Mouse (Mus musculus) skeletal muscle tissue, adult 2 months (tissue): ENCODE data around the gene Pes1.
"Not testable (repeated sequence)": the region's sequence is repeated elsewhere in the genome, so short reads cannot be mapped to it uniquely, and the experiment has no call there.

Source experiments
- DNase-seq: peaks from one replicate; pipeline ENCODE4 v3.0.0-alpha.2; 2012; ENCODE audit warnings: low read depth, low spot score

Pes1 gene

DNA sequence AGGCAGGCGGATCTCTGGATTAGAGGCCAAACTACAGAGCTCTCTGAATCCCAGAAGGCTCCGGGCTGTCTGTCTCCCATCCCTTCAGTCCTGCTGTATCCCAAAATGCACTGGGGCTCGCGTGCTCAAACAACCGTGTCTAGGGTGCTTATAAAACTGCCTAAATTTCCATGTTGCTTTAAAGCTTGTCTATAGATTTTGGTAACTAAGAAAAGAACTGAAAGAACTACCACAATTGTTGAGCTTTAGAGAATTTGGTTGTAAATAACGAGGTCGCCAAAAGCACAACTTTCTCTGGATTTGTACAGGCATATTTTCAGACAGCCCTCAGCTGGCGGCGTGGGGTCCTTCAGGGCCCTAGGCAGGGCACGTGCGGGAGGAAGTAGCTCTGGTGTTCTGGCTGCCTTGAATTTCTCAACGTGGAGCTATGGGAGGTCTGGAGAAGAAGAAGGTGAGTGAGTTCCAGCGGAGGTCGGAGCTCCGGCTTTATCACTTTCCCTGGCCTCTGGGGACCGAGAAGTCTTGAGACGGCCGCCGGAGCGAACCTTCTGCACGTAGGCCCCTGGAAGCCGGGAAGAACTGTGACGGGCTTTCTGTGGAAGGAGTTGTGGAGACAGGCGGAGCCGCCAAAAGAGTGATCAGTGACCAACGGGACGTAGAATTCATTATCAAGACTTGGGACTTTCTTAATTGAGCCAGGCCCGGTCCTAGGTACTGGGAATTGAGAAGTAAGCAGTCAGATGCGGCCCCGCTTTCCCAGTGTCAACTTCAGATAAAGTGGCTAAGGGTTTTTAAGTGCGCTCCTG lies at the start of gene Pes1:
Gene Pes1, plus strand, starts transcription at position 366 of the 806 bp plus-strand sequence.
- peak; percentile 86 for DNase-seq

- peak; percentile 70 for DNase-seq
These were observed 49.5 kb upstream of the Pes1 start, which contains the start of gene Slc35e4 for GRCm38 (mm10) chr11:3914109-3914840. Gene Slc35e4, minus strand, starts transcription at chr11:3914664.

DNA sequence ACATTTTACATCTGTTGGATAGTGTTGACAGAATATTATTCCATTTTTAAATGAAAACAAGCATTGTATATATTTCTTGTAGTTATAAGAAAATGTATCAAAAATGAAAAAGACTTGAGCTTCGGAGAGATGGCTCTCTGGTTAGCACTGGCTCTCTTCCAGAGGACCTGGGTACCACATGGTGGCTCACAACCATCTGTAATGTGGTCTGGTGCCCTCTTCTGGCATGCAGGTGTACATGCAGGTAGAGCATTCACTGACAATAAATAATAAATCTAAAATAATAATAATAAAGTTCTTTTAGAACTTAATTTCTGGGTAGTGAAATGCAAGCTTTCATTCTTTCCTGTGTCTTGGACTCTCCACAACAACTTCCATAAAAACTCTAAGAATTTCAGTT lies 45.0 kb upstream of the Pes1 start:
- DNase-seq: no peak

- DNase-seq: no peak
These were observed 43.3 kb upstream of the Pes1 start for GRCm38 (mm10) chr11:3920476-3920875.

DNA sequence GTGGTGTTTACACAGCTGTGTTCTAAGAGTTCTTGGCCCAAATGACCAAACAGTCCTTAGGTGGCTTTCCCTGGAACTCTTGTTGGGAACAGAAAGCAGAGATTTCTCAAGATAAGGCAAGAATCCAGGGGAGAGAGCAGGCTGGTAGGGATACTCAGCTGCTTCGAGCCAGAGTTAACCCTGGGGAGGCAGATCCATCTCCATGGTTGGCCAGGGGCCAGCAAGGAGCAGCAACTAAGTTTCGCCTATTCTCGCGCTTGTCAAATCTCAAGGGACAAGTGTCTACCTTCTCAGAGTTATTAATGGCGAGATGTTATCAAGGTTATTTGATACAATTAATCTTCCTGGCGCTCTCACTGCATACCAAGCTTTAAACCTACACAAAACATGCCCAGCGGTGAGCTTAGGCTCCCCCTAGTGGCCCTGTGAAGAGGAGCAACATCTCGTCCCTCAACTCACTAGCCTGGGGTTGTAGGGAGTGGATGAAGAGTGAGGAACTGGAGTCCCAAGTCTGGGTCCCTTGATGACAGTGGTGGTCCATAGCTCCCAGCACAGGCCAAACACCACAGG lies 42.4 kb upstream of the Pes1 start:
- no peak for DNase-seq

- DNase-seq: no peak
These were observed 41.7 kb upstream of the Pes1 start for GRCm38 (mm10) chr11:3922115-3922514.

- no peak for DNase-seq
These were observed 41.0 kb upstream of the Pes1 start for GRCm38 (mm10) chr11:3922731-3923130.

DNA sequence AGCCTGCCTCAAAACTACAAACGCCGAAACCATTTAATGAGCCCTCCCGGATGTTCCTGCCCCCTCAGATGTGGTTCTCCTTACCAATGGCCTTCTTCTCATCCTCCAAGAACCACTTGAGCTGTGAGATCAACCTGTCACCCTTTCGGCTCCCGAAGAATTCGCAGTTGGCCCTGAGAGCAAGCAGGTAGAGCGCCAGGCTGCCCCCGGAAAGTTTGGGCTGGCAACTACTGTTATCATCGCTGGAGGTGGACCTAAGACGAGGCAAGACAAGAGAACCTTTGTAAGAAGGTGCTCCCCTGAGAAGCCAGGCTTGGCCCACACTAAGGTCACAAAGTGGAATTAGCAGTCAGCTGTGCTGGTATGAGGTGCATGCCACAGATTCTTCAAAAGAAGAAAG lies 37.9 kb upstream of the Pes1 start:
- no peak for DNase-seq

DNA sequence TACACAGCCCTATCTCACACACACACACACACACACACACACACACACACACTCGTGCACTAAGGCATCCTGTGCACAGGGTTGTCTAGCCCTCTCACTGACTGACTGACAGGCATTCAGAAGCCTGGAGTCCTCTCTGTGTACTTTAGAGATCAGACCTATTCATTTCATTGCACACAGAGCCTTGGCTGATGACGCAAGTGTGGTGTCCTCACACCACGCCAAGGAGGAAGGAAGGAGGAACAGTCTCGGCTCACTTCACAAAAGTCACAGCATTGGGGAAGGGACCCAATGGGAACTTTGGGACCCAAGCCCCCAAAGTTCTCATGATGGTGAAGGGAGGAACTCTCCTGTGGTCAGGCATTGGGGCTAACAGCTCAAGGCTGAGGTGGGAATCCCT lies 33.8 kb upstream of the Pes1 start:
- DNase-seq: no peak

DNA sequence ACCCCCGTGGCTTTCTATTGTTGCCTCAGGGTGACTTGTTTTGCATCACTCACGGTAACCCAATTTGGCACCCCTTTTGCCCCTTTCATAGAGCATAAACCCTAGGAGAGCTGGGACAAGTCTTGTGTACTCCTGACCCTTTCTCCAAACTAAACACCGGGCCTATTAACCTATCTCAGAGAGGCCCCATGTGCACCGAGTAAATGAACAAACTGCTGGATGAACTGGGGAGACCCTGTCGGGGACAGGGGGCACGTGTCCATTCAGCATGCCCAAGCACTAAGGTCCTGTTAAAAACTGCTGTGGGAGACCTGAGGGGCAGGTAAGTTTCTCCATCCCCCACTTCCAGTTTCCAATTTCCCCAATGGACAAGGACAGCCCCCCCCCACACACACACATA lies 32.8 kb upstream of the Pes1 start:
- no peak for DNase-seq

DNA sequence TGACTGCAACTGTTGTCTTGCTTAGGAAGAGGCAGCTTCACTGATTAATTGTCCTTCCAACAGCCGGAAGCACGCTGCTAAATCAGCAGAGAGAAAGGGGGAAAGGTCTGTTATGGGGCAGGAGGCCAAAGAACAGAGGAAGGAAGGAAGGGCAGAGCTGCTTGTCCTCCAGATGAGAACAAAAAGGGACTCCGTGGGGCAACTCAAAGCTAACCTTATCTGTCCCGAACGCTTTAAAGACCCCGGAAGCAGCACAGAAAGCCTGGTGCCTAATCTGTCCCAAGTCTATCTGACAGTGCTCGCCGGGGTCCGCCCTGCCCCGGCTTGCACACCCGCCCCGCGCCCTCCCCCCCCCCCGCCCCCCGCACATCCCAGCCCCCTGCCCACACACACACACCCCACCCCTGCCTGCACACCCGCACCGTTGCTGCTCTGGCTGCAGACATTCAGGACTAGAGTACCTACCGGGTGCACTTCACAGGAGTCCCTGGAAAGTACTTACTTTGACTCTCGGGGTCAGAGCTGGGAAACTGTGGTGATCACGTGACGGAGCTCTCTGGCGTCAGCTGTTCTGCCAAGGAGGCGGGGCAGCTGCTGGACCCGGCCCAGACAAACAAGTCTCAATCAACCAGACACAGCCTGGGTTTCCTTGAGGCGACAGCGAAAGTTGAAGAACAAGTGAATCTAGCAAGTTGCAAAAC lies 32.1 kb upstream of the Pes1 start, which contains the start of gene Tcn2:
Gene Tcn2, minus strand, starts transcription at position 649 of the 701 bp plus-strand sequence.
- DNase-seq: peak; percentile 81

DNA sequence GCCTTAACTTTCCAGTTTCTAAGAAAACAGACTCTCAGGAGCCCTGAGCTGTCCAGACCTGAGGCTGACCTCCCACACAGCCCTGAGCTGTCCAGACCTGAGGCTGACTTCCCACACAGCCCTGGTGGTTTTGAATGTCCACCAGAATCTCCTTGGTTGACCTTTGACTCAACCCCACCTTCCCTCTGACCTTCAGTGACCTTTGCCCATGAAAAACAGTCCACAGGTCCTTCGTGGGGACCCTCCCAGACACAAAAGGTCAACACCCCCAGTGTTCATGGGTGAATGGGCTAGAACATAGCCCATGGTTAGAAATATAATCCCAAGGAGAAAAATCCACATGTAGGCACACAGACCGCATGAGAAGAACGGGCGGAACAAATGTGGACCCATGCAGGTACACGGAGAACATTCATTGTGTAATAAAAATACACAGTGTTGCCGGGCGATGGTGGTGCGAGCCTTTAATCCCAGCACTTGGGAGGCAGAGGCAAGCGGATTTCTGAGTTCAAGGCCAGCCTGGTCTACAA lies 30.0 kb upstream of the Pes1 start:
- DNase-seq: no peak

GRCm38 (mm10) chr11:3935135-3935534 lies 28.6 kb upstream of the Pes1 start:
- DNase-seq: no peak

- DNase-seq: no peak
These were observed 27.5 kb upstream of the Pes1 start for GRCm38 (mm10) chr11:3936318-3936717.

DNA sequence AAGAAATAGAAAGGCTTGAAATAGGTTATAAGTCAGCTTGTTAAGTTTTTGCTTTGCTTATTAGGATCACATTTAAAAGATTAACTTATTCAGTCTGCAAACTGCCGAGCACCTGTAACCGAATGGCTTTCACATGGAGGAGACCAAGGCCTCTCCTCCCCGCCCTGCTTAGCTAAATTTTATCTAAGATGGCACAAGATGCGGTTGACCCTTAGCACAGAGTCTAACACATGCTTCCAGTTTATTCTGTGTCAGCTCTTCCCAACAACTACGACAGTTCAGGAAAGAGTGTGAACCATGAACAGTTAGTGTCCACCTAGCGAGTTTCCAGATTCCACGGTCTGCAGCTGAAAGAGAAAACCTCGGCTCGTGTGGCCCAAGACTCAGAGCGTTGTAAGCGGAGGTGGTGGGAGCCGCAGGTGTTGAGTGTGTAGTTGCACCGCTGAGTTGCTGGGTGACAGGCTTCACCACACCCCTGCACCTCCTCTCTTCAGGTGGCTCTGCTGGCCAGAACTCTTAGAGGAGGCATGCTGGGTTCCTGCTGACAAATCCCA lies 26.4 kb upstream of the Pes1 start:
- no peak for DNase-seq

DNA sequence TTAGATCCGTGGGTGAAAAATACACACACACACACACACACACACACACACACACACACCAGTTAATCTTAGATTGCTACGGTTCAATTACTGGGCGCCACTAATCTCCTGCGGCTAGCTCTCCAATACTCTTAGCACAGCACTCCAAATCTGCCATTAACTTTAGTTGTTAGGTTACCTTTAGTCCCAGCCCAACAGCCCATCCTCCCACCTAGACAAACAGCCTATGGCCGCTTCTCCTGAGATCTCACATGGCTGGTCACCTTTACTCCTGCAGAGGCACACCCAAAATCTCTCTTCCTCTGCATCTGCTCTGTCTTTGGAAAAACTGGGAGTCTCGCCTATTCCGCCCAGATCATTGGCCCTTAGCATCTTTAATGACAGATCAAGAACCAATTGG lies 22.4 kb upstream of the Pes1 start:
- no peak for DNase-seq

DNA sequence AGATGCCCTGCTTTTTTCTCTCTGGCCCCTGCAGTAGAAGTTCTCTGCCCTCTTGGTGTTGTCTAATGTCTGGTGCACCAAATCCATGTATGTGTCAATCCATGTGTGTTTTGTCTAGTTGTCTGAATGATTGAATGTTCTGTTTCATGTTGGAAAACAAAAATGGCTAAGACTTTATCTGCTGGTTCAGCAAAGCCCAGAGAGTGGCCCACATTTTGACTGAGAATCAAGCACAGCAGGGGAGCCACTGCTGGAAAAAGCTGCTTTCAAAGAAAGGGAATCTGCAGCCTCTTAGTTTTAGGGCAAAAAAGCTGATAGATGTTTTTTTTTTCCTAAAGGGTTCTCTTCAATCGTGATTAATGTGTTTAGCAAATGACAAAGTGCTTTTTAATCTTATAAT lies 17.4 kb upstream of the Pes1 start:
- no peak for DNase-seq

GRCm38 (mm10) chr11:3954876-3955275 lies 8.9 kb upstream of the Pes1 start:
- DNase-seq: not testable (repeated sequence)

DNA sequence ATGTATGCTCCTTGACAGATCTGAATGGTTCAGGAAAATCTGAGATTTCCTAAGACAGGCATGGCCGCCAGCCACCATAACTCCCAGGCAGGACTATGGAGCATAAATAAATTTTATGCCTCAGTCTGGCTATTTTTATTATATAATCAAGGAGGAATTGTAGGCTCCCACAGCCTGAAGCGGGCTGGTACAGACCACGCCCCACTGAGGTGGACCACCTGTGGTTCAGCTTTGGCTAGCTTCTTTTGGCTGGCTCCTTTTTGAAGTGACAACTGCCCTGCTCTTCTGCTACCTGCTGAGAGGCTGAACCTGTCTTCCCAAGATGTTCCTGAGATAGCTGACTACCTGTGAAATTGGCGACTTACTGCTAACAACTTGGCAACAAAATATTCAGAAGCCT lies 8.4 kb upstream of the Pes1 start:
- DNase-seq: not testable (repeated sequence)

DNA sequence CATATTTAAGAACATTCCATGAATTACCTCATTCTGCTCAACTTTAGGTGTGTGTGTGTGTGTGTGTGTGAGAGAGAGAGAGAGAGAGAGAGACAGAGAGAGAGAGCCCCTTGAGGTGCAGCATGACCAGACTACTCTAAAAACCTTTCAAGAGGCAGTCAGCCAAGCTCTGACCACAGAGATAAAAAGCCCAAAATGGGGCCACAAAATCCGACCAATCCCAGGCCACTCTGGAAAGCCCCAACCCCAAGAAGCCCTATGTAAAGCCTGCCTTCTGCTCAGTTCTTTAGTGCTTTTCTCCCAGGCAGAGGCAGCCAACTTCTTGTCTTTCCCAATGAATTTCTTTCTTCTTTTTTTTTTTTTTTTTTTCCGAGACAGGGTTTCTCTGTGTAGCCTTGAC lies 2.9 kb upstream of the Pes1 start:
- no peak for DNase-seq

GRCm38 (mm10) chr11:3961761-3962160 lies 2.0 kb upstream of the Pes1 start:
- DNase-seq: no peak
